Mouse (Mus musculus) embryo, embryonic 10.5 days (tissue): ENCODE data around the gene Tmem41b.
"Not testable (repeated sequence)": the region's sequence is repeated elsewhere in the genome, so short reads cannot be mapped to it uniquely, and the experiment has no call there.

Source experiments
- DNase-seq: peaks from one replicate; pipeline ENCODE4 v3.0.0-alpha.2; 2015; ENCODE audit warnings: low spot score

The Tmem41b gene

GRCm38 (mm10) chr7:109977131-109977530 is 9.6 kb downstream of the Tmem41b start:
- DNase-seq, result not testable (repeated sequence)

DNA sequence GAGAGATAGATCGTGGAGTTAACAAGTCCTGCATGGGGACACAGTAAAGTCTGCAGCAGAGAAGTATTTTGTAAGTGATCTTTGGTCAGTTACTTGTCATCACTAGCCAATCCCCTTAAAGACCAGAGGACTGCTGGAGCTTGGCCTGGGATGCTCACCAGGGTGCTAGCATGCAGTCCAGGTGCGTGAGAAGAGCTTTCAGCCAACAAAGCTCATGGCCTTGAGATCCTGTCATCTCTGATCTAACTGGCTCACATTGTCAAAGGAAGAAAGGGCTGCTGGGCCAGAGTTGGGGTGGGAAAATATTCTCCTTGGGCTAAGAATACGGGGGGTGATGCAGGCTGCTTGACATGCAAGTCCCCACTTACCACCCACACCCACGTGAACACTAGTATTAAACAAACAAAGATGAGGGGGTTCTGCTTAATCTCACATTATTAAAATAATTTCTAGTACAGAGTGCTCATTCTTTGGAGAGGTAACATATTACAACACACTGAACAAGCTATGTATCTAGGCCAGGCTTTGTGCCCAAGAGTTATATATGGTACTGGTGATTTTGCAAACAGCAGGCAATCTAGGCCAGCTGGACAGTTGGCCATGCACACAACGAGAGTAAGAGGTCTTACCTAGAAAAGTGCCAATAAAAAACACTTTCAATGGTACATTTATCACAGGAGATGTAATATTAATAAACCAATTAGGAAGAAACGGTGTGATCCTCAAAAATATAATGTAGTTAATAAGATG is 10.6 kb downstream of the Tmem41b start:
- DNase-seq, result no peak

DNA sequence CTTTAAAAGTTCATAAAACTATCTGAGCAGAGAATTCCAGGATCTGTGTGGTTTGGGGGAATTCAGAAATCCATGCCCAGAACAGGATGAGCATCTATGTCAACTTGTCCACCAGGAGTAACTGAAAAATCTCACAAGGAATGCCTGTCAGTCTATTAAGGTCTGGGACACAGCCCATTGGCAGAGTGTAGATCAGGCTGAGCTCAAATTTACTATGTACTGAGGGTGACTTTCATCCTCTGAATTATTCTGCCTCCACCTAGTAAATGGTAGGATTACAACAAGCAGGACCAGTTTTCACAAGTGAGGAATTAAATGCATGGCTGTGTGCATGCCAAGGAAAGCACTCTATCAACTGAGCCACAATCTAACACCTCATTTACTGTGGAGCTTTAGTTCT is 17.2 kb downstream of the Tmem41b start:
- no peak for DNase-seq

DNA sequence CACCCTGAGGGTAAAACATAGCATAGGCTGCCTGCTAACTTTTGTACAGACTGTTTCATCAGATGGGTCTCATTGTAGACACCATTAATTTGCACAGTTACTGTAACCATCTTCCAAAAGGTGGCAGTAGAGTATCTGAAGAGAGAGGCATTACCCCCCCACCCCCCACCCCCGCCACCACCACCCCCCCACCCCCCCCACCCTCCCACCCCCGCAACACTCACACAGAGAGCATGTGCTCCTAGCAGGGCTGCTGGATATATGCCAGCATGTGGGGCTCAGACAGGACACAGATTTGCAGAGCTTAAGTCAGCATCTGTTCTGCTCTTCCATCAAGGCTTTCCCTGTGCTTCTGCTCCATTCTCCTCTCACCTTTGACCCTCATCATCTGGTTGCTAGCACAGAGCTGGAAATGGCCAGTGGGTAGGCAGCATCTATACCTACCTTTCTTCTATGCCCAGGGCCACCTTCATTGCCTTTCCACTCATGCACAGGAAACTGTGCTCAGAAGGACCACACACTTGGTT is 17.7 kb downstream of the Tmem41b start:
- peak; percentile 52 for DNase-seq

DNA sequence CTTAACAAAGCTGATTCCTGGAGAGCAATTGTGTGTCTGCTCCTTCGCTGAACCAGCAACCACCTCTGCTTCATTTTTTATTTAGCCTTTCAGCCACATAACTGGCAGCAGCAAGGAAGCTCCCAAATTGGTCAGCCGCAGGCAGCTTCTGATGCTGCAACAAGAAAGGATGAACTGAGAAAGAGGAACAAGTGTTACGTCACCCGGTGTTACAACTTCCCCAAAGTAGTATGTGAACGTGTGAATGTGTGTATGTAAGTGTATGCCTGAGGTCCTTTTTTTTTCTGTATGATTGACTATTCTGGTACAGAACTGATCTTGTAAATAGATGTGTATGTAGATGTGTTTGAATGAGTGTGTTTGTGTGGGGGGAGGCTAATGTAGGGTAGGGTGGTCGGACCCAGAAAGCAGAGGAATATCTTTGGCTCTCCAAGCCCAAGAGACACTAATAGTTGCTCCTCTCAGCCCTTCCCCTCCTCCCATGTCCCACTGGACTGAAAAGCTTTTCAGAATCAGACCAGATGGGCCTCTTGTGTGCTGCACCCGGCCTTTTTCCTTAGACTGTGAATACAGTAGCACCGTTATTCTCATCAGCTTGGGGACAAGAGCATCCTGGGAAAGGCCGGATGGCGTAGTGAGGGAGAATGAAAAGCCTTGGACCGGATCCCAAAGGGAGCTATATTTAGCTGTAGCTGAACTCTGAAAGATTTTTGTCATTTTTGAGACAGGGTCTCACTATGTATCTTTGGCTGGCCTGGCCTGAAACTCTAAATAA is 18.7 kb downstream of the Tmem41b start:
- DNase-seq, result no peak

DNA sequence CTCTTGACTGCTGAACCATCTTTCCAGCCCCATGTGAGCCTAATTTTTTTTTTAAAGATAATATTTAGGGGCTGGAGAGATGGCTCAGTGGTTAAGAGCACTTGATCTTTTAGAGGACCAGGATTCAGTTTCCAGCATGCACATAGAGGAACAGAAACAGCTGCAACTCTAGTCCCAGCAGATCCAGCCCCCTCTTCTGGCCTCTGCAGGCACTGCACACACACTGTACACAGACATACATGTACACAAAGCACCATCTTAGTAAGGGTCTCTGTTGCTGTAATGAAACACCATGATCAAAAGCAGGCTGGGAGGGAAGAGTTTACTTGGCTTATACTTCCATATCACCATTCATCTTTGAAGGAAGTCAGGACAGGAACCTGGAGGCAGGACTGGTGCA is 21.1 kb downstream of the Tmem41b start:
- no peak for DNase-seq

GRCm38 (mm10) chr7:109963707-109964106 is 23.0 kb downstream of the Tmem41b start:
- DNase-seq, result no peak

DNA sequence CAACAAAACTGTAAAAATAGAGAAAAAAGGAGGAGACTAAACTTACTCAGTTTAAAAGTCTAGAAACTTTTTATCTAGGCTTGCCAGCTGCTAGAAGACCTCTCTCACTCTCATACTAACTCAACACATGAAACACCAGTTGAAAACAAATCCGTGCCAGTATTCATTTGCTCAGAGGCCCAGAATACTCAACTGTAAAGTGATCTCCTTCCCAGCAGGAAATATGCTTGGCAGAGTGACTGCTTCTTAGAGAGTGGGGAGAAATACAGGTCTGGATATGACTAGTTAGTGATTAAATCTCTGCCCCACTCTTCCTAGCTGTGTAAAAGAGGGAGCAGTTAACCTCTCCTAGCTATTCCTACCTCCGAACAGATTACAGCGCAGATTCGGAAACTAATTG is 24.1 kb downstream of the Tmem41b start:
- DNase-seq, result no peak

- no peak for DNase-seq
These were observed 25.2 kb downstream of the Tmem41b start for GRCm38 (mm10) chr7:109961570-109961969.

DNA sequence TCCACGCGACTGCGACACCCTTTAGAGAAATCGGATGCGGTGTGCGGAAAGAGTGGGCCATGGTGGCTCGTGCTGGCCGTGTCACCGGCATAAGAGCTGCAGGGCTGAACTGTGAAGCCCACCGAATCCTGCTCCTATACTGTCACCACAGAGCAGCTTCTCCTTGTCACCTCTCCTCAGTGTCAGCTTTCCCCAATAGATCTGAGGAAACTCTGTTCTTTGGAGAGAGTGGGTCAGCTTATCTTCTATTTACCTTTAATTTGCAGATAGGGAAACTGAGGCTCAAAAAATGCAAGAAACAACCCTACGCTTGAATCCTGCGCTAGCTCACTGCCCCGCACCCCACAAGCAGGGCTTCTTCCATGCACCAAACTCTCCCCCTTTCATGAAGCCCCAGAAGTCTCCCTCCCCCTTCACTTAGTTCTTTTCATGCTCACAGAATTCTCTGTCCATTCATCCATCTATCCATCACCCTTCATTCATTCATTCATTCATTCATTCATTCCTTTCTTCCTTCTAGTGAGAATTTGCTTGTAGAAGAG is 26.0 kb downstream of the Tmem41b start:
- DNase-seq, result no peak

- DNase-seq, result peak; percentile 91
These were observed 26.8 kb downstream of the Tmem41b start, which contains the start of gene Dennd5a for GRCm38 (mm10) chr7:109959716-109960612. Dennd5a (minus strand) TSS chr7:109960470.

GRCm38 (mm10) chr7:109958843-109959715 is 27.6 kb downstream of the Tmem41b start:
- DNase-seq, result no peak

DNA sequence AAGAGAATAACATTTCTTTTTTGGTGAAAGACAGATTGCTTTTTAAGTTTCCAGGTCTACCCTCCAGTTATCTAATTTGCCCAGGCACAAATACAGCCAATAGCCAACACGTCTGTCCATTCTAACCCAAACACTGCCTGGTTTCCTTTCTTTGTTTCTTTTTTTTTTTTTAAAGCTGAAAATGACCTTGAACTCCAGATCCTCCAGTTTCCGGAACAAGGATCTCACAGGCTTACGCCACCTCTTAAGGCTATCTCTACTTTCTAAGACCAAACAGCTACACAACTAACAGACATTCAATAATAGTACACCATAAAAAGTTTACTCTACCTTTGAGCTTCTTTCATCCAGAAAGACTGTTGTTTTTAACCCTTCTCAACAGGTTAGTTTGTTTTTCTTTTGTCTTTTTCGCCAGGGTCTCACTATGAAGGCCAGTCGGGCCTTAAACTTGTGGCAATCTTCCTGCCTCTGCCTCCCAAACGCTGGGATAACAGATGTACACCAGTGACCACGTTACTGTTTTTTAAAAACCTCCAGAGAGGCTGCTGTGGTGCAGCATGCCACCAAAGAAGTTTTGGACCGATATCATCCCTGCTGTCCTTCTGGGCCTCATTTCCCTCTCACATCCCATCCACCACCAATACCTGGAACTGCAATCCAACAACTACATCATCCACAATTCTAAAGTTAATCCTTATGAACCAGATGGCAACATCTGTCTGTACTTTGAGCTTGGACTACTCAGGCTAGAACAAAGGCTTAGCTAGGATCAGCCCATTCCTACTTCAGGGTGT is 28.5 kb downstream of the Tmem41b start:
- no peak for DNase-seq

DNA sequence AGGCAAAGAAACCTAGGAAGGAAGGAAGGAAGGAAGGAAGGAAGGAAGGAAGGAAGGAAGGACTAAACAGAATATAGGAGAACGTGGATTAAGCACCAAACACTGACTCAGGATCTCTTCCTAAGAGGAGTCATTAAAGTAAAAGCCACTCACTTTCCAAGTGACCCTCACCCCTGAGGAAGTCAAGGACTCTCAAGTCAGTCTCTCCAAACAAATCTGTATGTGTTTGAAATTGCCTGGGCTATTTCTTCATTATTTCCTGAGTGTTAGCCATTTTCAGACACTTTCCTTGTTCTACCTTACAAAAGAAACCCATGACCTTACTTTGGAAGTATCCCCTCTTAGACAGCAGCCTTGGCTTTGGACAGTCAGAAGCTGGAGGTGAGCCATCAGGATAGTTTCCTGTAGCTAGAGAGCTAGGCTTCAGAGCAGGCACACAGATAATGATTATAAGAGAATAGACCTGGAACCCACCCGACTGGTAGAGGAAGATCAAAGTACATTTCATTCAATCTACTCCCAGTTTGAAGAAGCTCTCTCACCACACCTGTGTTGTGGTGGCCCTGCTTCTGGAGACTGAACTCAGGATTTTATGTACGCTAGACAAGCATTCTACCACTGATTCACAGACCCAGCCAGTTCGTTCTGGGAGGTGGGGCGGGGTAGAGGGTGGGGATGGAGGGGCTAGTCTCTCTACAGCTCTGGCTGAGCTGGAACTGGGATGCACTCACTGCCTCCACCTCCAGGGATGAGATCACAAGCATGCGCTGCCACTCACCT is 31.9 kb downstream of the Tmem41b start:
- DNase-seq, result no peak

- no peak for DNase-seq
These were observed 35.4 kb downstream of the Tmem41b start for GRCm38 (mm10) chr7:109951297-109951696.

- no peak for DNase-seq
These were observed 42.2 kb downstream of the Tmem41b start for GRCm38 (mm10) chr7:109944421-109945034.

DNA sequence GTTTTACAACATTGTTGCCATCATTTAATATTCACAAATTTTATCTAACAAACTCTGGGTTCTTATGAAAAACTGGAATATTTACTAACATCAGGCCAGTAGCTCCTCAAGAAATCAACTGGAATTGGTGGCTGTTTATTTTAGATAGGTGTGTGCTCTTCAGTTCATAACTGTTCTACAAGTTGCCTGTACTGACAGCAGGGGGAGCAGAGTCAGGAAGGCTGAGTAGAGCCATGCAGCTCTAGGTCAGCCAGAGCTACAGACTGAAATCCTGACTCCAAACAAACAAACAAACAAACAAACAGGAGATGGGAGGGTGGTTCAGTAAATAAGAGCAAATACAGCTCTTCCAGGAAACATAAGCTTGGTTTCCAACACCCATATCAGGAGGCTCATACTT is 57.1 kb downstream of the Tmem41b start:
- no peak for DNase-seq

DNA sequence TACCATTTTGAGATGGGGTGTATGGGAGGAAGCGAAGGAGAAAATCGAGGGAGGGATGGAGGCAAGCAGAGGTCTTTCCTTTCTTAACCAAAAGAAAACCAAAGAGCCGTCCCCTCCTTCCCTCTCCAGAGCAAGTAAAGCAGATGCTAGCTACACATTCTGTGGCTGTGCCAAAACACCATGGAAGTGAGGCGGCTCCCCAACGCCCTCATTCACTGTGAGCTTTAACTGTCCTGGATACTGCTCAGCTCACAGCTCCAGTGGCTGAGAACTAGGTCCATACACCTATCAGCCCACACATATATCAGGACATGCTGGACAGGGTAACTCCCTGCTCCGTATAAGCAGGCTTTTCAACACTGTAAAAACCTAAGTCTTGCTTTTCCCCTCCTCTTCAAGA is 58.4 kb downstream of the Tmem41b start:
- DNase-seq, result no peak

DNA sequence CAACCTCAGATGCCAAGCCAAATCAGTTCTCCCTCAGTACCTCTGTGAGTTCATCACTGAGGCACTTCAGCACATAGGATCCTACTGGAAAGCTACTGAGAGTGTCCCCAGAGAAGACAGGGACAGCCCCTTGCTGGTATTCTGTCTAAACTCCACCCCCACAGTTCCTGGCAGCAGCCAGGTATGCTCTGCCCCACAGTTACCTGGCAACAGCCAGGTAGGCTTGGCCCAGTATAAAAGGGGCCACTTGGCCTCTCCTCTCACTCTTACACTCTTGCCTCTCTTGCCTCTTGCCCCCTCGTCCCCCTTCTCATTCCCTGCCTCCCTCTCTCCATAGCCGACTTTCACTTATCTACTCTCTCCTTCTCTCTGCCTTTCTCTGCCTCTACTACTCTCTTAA is 61.8 kb downstream of the Tmem41b start:
- DNase-seq, result no peak
